Mouse (Mus musculus): Measurements from ENCODE around the gene Zmym6.
"Not testable (repeated sequence)": the region's sequence is repeated elsewhere in the genome, so short reads cannot be mapped to it uniquely, and the experiment has no call there.

Zmym6 gene

GRCm38 (mm10) chr4:127076875-127077548 lies at the start of gene Zmym6:
Gene Zmym6, plus strand, starts transcription at chr4:127077383.
- in situ Hi-C loops (cut with MseI, MboI), result no loop called here

GRCm38 (mm10) chr4:127037158-127037557 lies 40.0 kb upstream of the Zmym6 start:
- in situ Hi-C loops (cut with MseI, MboI), result no loop called here

- in situ Hi-C loops (cut with MseI, MboI), result no loop called here
Observed at GRCm38 (mm10) chr4:127037908-127038827, 39.0 kb upstream of the Zmym6 start.

GRCm38 (mm10) chr4:127038828-127039349 lies 38.3 kb upstream of the Zmym6 start:
- in situ Hi-C loops (cut with MseI, MboI), result no loop called here

- in situ Hi-C loops (cut with MseI, MboI), result no loop called here
Observed at GRCm38 (mm10) chr4:127039871-127040483, 37.2 kb upstream of the Zmym6 start.

GRCm38 (mm10) chr4:127043540-127043939 lies 33.6 kb upstream of the Zmym6 start:
- in situ Hi-C loops (cut with MseI, MboI), result no loop called here

GRCm38 (mm10) chr4:127051121-127051520 lies 26.1 kb upstream of the Zmym6 start:
- in situ Hi-C loops (cut with MseI, MboI), result no loop called here

- in situ Hi-C loops (cut with MseI, MboI), result no loop called here
Observed at GRCm38 (mm10) chr4:127053071-127053470, 24.1 kb upstream of the Zmym6 start.

- in situ Hi-C loops (cut with MseI, MboI), result no loop called here
Observed at GRCm38 (mm10) chr4:127054522-127055198, 22.5 kb upstream of the Zmym6 start.

- in situ Hi-C loops (cut with MseI, MboI), result no loop called here
Observed at GRCm38 (mm10) chr4:127060585-127061290, 16.4 kb upstream of the Zmym6 start, which contains the start of gene Zmym1. Gene Zmym1, minus strand, starts transcription at chr4:127061152.

- in situ Hi-C loops (cut with MseI, MboI), result no loop called here
Observed at GRCm38 (mm10) chr4:127064051-127064450, 13.1 kb upstream of the Zmym6 start.

- in situ Hi-C loops (cut with MseI, MboI), result no loop called here
Observed at GRCm38 (mm10) chr4:127074915-127075314, 2.3 kb upstream of the Zmym6 start.

- in situ Hi-C loops (cut with MseI, MboI), result no loop called here
Observed at GRCm38 (mm10) chr4:127080806-127081205, 3.6 kb downstream of the Zmym6 start.

- in situ Hi-C loops (cut with MseI, MboI), result no loop called here
Observed at GRCm38 (mm10) chr4:127083131-127083530, 5.9 kb downstream of the Zmym6 start.

GRCm38 (mm10) chr4:127085761-127086160 lies 8.6 kb downstream of the Zmym6 start:
- in situ Hi-C loops (cut with MseI, MboI), result no loop called here

GRCm38 (mm10) chr4:127091188-127091587 lies 14.0 kb downstream of the Zmym6 start:
- in situ Hi-C loops (cut with MseI, MboI), result no loop called here

GRCm38 (mm10) chr4:127095090-127095489 lies 17.9 kb downstream of the Zmym6 start:
- in situ Hi-C loops (cut with MseI, MboI), result no loop called here

GRCm38 (mm10) chr4:127099552-127099951 lies 22.4 kb downstream of the Zmym6 start:
- in situ Hi-C loops (cut with MseI, MboI), result not testable (repeated sequence)

- in situ Hi-C loops (cut with MseI, MboI), result no loop called here
Observed at GRCm38 (mm10) chr4:127107566-127107965, 30.4 kb downstream of the Zmym6 start.

- in situ Hi-C loops (cut with MseI, MboI), result no loop called here
Observed at GRCm38 (mm10) chr4:127110570-127110969, 33.4 kb downstream of the Zmym6 start.

GRCm38 (mm10) chr4:127123391-127123790 lies 46.2 kb downstream of the Zmym6 start, which contains the start of gene Tmem35b:
Gene Tmem35b, plus strand, starts transcription at chr4:127123691.
- in situ Hi-C loops (cut with MseI, MboI), result no loop called here

Data from mouse trophoblast stem cell (cell line).